Mouse (Mus musculus) small intestine, adult 2 months (tissue): ENCODE measurements at regions not wholly inside any gene's neighbourhood (a gene's known extent, or its start where the extent isn't known, plus 50 kb on each side); places are given as distances from the start of the nearest gene placed in this dataset.

Experiments
- CTCF ChIP-seq: fragments of 200-500 bp; IDR thresholded peaks from 2 replicates; pipeline ENCODE4 v1.5.1; 2012; ENCODE audit warnings: low read depth, mild to moderate bottlenecking, control low read depth, inconsistent platforms, low read length, moderate library complexity, mixed read lengths; ENCODE audit not compliant: insufficient replicate concordance, insufficient read length; ENCODE audit errors: extremely low read depth
- POLR2A ChIP-seq: fragments of 200-500 bp; IDR thresholded peaks from 2 replicates; pipeline ENCODE4 v1.6.1; 2012; ENCODE audit warnings: low read depth, mild to moderate bottlenecking, control low read depth, inconsistent platforms, low read length, moderate library complexity

DNA sequence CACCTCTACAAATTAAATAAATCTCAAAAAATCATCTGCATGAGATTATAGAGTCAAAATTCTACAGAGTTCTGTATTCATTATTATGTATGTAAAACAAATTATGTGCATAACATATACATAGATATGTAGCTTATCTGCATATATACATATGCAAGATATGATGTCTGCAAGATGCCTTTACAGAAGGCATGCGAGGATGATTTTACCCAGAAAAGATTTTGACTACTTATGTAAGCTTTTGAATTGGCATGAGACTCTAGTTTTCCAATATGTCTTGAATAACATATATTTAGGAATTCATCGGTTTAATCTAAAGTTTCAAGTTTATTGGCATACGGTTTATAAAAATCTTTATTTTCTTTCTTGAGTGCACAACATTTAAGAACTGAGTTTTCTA is 939.2 kb downstream of the Efnb2 start:
- no peak for TF ChIP-seq CTCF
- no peak for TF ChIP-seq POLR2A
